Mouse (Mus musculus): ENCODE results near the gene Ptprk. TPM values are rescaled to one million over a fixed set of nuclear protein-coding genes. Genes with fewer than 3 reads are reported as not detected.

Ptprk gene
- total RNA-seq, 2 experiments from 2014 or later, result 205 to 271 TPM

GRCm38 (mm10) chr10:28182081-28182480 is 107.5 kb downstream of the Ptprk start:
- no peak for DNase-seq
- intact Hi-C loops (cut with DNase I), result no loop called here

DNA sequence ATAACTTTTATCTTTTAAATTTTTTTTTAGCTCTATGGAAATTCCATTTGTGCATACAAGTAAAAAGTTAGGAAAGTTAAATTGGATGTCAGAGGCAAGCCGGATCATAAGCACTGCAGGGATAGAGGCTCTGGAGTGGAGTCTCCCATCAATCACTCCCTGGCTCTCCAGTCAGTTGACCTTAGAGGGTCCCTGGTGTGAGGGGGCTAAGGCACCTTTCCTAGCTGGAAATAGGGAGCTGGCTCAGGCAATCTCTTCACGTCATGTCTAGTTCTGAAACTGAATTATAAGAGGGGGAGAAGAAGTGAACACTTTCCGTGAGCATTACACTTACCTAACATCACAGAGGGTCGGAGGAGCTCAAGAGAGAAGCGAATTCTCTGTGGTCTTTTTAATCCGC is 110.1 kb downstream of the Ptprk start:
- intact Hi-C loops (cut with DNase I), result no loop called here

GRCm38 (mm10) chr10:28185326-28185725 is 110.7 kb downstream of the Ptprk start:
- DNase-seq, result no peak
- intact Hi-C loops (cut with DNase I), result no loop called here

More for the DNA sequence above, 110.1 kb downstream of the Ptprk start:
- DNase-seq, result no peak

DNA sequence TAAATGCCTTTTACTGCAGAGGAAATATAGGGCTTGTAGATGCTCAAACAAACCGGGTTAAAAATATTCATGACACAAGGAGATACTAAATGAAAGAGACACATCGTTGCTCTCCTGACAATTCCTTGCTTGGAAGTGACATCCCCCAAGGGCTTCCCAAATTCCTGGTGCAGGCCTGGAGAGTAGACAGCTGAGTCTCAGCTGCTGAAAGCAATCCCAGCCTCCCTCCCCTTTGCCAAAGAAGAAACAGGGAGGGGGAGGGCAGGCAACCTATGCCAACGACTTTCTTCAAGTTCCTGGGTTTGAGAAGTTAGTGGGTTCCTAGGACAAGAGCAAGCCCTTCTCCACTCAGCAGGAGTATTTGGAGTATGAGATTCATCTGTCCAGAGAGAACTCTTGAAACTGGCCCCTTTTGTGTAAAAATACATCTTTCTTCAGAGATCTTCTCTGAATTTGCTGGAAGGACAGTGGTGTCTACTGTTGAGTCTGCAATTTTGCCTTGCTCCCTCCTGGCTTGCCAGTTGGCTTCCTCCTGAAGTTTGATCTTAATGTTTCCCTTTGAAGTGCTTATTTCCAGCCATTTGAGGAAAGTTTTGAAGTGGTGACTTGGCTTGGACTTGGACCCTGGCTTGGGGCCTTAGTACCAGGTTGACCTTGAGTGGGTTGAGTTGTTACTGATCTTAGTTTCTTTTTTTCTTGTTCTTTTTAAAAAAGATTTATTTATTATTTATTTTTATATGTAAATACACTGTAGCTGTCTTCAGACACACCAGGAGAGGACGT is 111.6 kb downstream of the Ptprk start:
- intact Hi-C loops (cut with DNase I), result no loop called here
- DNase-seq, result no peak

- no peak for DNase-seq
- intact Hi-C loops (cut with DNase I), result no loop called here
Measured at GRCm38 (mm10) chr10:28191440-28191839, 116.8 kb downstream of the Ptprk start.

- intact Hi-C loops (cut with DNase I), result no loop called here
- no peak for DNase-seq
Measured at GRCm38 (mm10) chr10:28193630-28194029, 119.0 kb downstream of the Ptprk start.

DNA sequence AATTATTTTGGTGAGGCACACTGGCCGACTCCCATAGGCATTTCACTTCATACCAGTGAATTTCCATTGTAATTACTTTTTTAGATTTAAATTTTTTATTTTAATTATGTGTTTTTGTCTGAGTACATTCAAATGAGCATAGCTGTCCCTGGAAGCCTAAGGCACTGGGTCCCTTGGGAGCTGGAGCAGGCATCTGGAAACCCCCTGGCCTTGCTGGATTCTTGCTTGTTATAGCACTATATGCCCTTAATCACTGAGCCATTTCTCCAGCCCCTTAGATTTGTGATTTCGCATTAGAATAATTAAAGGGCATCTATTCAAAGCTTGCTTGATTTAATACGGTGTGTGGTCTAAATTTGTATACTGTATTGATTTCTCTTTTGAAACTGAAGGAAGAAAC is 126.0 kb downstream of the Ptprk start:
- intact Hi-C loops (cut with DNase I), result no loop called here
- no peak for DNase-seq

- no peak for DNase-seq
- intact Hi-C loops (cut with DNase I), result no loop called here
Measured at GRCm38 (mm10) chr10:28209394-28209793, 134.8 kb downstream of the Ptprk start.

DNA sequence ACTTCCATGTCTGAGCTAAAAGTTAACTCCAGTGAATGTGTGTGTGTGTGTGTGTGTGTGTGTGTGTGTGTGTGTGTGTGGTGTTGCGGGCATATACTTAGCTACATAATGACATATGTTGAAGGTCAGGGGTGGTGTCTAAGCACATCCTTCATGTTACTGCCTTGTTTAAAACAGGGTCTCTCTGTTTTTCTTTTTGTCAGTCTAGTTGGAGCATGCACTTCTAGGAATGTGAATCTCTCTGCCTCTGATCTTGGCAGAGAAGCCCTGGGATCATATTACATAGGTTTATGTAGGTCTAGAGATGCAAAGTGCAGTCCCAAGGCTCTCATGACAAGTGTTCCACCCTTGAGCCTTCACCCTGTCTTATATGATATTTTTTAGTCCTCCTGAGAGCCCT is 137.5 kb downstream of the Ptprk start:
- no peak for DNase-seq
- intact Hi-C loops (cut with DNase I), result no loop called here

DNA sequence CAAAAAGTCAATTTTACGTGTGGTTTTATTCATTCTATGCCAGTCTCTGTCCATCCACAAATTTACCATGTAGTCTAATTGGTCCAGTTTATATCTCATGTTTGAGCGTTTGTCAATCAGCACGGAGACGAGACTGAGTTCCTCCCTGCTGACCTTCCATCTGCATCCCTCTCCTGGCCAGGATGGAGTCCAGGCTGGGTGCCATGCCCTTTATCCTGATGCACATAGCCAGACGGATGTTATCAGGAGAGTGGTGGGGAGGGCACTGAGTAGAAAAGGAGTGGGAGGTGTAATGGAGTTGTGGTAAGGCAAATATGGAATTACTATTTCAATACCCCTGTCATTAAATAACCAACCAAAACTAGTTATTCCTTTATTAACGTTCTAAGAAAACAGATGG is 140.5 kb downstream of the Ptprk start:
- intact Hi-C loops (cut with DNase I), result no loop called here

DNA sequence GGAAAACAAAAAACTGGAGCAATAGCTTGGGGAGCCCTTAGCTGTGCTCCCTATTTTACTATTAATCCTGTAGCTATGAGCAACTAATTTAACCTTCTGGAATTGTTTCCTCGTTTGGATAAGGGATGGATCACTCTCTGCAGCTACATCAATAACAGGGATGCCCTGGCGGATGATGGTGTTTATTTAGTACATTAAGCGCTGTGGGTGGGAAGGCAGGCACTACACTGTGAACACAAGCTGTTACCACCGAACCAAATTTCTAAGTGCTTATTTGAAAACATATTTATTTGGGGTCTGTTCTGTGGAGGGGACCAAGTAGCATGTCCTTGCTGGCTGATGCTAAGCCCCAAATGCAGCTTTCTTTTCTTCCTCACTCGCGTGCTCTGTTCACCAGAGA is 149.0 kb downstream of the Ptprk start:
- intact Hi-C loops (cut with DNase I), result no loop called here
- DNase-seq, result no peak

More for the DNA sequence above, 140.5 kb downstream of the Ptprk start:
- DNase-seq, result peak; percentile 72

DNA sequence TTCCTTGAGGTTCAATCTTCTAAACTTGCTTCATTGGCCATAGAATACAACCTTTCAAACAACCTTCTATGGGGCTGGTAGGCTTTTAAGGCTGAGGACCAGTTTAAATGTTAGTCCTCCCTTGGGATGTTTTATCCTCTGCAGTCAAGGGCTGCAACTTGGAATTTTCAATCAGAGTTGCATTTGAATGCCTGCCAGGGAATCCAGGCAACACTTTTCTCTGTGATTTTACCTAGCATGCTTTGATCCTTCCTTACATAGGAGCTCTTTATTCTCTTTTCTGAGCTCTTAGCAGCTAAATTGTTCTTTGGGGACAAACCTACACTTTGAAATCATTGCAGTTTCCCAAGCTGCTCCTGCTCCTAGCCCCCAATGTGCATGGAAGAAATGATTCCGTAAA is 149.8 kb downstream of the Ptprk start:
- intact Hi-C loops (cut with DNase I), result no loop called here

GRCm38 (mm10) chr10:28225536-28226075 is 151.0 kb downstream of the Ptprk start:
- intact Hi-C loops (cut with DNase I), result no loop called here
- DNase-seq, result no peak

More for the DNA sequence above, 149.8 kb downstream of the Ptprk start:
- DNase-seq, result no peak

DNA sequence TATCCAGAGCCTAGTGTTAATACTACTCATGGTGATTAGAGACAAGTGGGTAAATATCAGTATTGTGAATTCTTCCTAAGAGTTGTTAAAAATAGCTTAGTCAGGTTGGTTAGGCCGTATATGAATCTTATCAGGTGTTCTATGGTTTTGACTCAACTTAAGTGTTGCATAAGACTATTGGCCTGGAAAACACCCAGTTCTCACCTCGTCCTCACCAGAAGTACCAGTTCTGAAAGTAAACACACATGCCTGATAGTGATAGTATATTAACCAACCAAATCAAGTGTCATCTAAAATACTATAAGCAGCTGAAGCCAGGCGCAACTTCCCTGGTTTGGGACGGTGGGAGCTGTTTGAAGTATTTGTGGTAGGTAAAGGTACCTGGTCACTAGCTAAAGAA is 153.1 kb downstream of the Ptprk start:
- intact Hi-C loops (cut with DNase I), result no loop called here

GRCm38 (mm10) chr10:28228208-28228607 is 153.6 kb downstream of the Ptprk start:
- DNase-seq, result no peak
- intact Hi-C loops (cut with DNase I), result no loop called here

More for the DNA sequence above, 153.1 kb downstream of the Ptprk start:
- DNase-seq, result no peak

- intact Hi-C loops (cut with DNase I), result no loop called here
- DNase-seq, result no peak
Measured at GRCm38 (mm10) chr10:28232273-28233167, 157.9 kb downstream of the Ptprk start.

DNA sequence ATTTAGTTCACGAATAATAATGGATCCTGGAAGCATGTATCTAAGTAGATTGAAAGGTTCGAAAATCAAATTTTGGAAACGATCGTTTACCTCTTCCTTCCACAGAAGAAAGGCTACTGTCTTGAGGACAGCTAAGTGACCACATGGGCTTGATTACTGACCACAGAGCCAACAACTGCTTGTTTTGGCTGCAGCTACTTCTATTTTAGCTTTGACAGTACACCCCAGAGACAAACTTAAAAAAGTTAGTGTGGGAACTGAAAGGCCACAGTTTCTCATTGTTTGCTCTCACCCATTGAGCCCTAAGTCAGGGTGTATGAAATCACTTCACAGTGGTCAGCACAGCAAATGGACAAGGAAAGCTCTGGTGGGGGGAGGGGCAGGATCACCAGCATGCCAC is 174.4 kb downstream of the Ptprk start:
- no peak for DNase-seq

DNA sequence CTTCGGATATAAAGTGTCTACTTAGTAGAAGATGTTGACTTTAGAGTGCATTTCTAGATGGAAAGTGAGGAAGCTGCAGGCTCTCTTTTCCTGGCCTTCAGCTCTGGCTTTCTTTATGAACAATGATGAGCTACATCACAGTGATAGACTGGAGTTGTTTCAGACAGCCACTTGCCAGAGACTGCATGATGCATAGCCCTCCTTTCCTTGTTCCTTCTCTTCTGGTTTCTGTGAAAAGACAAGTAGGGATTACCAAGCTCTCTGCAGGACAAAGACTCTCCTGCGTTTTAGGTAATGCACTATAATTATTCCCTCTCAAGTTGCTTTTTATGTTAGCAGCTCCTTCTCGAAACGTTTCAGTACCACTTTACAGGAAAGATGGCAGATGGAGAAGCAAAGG is 176.8 kb downstream of the Ptprk start:
- no peak for DNase-seq
- intact Hi-C loops (cut with DNase I), result no loop called here

More for the DNA sequence above, 174.4 kb downstream of the Ptprk start:
- intact Hi-C loops (cut with DNase I), result no loop called here

DNA sequence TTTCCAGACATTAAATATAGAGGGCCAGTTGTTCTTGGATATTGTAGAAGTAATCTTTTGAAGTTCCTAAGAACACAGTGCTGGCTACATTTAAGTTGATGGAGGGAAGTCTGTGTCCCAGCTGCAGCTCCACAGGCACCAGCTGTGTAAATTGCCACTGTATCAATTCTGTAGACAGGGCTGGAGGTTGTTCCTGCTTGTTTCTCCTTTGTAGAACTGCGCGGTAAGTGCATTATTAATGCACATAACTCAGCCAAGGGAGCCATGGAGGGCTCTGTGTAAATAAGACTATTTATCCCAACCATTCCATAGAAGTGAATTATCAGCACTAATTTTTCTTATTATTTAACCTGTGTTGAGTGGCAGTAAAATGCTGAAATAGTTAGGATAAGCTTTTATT is 186.0 kb downstream of the Ptprk start:
- intact Hi-C loops (cut with DNase I), result no loop called here
- DNase-seq, result no peak

GRCm38 (mm10) chr10:28262159-28262558 is 187.5 kb downstream of the Ptprk start:
- intact Hi-C loops (cut with DNase I), result no loop called here
- no peak for DNase-seq

DNA sequence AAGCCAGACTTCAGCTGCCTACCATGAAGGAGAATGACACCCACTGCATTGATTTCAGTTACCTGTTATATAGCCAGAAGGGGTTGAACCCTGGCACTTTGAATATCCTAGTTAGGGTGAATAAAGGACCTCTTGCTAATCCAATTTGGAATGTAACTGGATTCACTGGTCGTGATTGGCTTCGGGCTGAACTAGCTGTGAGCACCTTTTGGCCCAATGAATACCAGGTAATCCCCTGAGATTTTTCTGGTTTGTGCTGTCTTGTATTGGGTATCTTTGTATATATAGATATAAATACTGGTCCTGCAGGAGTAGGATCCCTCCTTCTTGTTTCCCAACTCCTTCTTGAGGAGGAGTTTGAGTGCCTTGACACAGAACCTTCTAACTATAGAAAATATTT is 188.9 kb downstream of the Ptprk start:
- intact Hi-C loops (cut with DNase I), result no loop called here
- DNase-seq, result no peak

Data from left cerebral cortex, postnatal 4 days (tissue).